Mouse (Mus musculus): ENCODE results near the gene Ryr3. TPM values are rescaled to one million over a fixed set of nuclear protein-coding genes. Genes with fewer than 3 reads are reported as not detected.

The Ryr3 gene
- total RNA-seq, 1 experiment = 5.4 TPM

GRCm38 (mm10) chr2:112966807-112967625, 249.9 kb downstream of the Ryr3 start:
- no peak overlapping the region for H3K27ac ChIP-seq (ENCODE audit: insufficient read depth, low read depth, low read length, poor library complexity, severe bottlenecking)
- H3K4me3 ChIP-seq (ENCODE audit: insufficient read depth in 1 of 2, low read depth in 1 of 2, low read length in 2 of 2, poor library complexity in 1 of 2, severe bottlenecking in 1 of 2) = no peak overlapping the region
- no peaks in the 10 kb centered on the region for H3K36me3 ChIP-seq (ENCODE audit: control insufficient read depth, insufficient read depth, low read length, poor library complexity, severe bottlenecking)
- TF ChIP-seq ZNF384 (IDR thresholded peaks at IDR 0.05; ENCODE audit: low read depth, low read length) (no peak), HCFC1 (IDR thresholded peaks at IDR 0.05; ENCODE audit: borderline replicate concordance, insufficient read depth, low read length) (no peak), CHD2 (IDR thresholded peaks at IDR 0.05; ENCODE audit: low read depth, low read length) (no peak), MAFK (IDR thresholded peaks at IDR 0.05; ENCODE audit: insufficient read depth, low read depth, low read length) (no peak), ZC3H11A (IDR thresholded peaks at IDR 0.05; ENCODE audit: borderline replicate concordance, low read depth, low read length) (no peak)
- no peaks in the 10 kb centered on the region for H3K9me3 ChIP-seq (ENCODE audit: control insufficient read depth, insufficient read depth, low read depth, low read length)
- DNase-seq (ENCODE audit: low read depth, low spot score) = no peak
- no peak overlapping the region for H3K9ac ChIP-seq (ENCODE audit: insufficient read depth, low read depth, low read length, poor library complexity, severe bottlenecking)
- in situ Hi-C loops (cut with MboI; ENCODE audit: low sequenced_read_pairs in 2 of 2, unreplicated experiment in 2 of 2) = no loop called here
- H3K4me1 ChIP-seq (ENCODE audit: control insufficient read depth in 2 of 2, insufficient read depth in 2 of 2, low read length in 2 of 2, poor library complexity in 1 of 2) = no peaks in the 10 kb centered on the region

- no peaks in the 10 kb centered on the region for H3K4me1 ChIP-seq (ENCODE audit: control insufficient read depth in 2 of 2, insufficient read depth in 2 of 2, low read length in 2 of 2, poor library complexity in 1 of 2)
- H3K27ac ChIP-seq (ENCODE audit: insufficient read depth, low read depth, low read length, poor library complexity, severe bottlenecking) = no peak overlapping the region
- TF ChIP-seq HCFC1 (IDR thresholded peaks at IDR 0.05; ENCODE audit: borderline replicate concordance, insufficient read depth, low read length) (no peak), ZC3H11A (IDR thresholded peaks at IDR 0.05; ENCODE audit: borderline replicate concordance, low read depth, low read length) (no peak), ZNF384 (IDR thresholded peaks at IDR 0.05; ENCODE audit: low read depth, low read length) (no peak)
- H3K9me3 ChIP-seq (ENCODE audit: control insufficient read depth, insufficient read depth, low read depth, low read length) = no peaks in the 10 kb centered on the region
- H3K36me3 ChIP-seq (ENCODE audit: control insufficient read depth, insufficient read depth, low read length, poor library complexity, severe bottlenecking) = no peaks in the 10 kb centered on the region
- no peak for DNase-seq (ENCODE audit: low read depth, low spot score)
- in situ Hi-C loops (cut with MboI; ENCODE audit: low sequenced_read_pairs in 2 of 2, unreplicated experiment in 2 of 2) = no loop called here
- no peak overlapping the region for H3K9ac ChIP-seq (ENCODE audit: insufficient read depth, low read depth, low read length, poor library complexity, severe bottlenecking)
- H3K4me3 ChIP-seq (ENCODE audit: insufficient read depth in 1 of 2, low read depth in 1 of 2, low read length in 2 of 2, poor library complexity in 1 of 2, severe bottlenecking in 1 of 2) = no peak overlapping the region
Measured at GRCm38 (mm10) chr2:112948931-112949330, 268.0 kb downstream of the Ryr3 start.

- H3K36me3 ChIP-seq (ENCODE audit: control insufficient read depth, insufficient read depth, low read length, poor library complexity, severe bottlenecking) = no peaks in the 10 kb centered on the region
- in situ Hi-C loops (cut with MboI; ENCODE audit: low sequenced_read_pairs in 2 of 2, unreplicated experiment in 2 of 2) = no loop called here
- no peak overlapping the region for H3K4me3 ChIP-seq (ENCODE audit: insufficient read depth in 1 of 2, low read depth in 1 of 2, low read length in 2 of 2, poor library complexity in 1 of 2, severe bottlenecking in 1 of 2)
- no peak overlapping the region for H3K9ac ChIP-seq (ENCODE audit: insufficient read depth, low read depth, low read length, poor library complexity, severe bottlenecking)
- 0 out of 4 replicates have a peak, but pooled peaks cover 0 to 2% of the 10 kb centered on the region in 2 experiments for H3K4me1 ChIP-seq (ENCODE audit: control insufficient read depth in 2 of 2, insufficient read depth in 2 of 2, low read length in 2 of 2, poor library complexity in 1 of 2)
- H3K27ac ChIP-seq (ENCODE audit: insufficient read depth, low read depth, low read length, poor library complexity, severe bottlenecking) = no peak overlapping the region
- no peaks in the 10 kb centered on the region for H3K9me3 ChIP-seq (ENCODE audit: control insufficient read depth, insufficient read depth, low read depth, low read length)
- peak; percentile 22 for DNase-seq (ENCODE audit: low read depth, low spot score)
- TF ChIP-seq MAFK (IDR thresholded peaks at IDR 0.05; ENCODE audit: insufficient read depth, low read depth, low read length) (no peak), CHD2 (IDR thresholded peaks at IDR 0.05; ENCODE audit: low read depth, low read length) (no peak), HCFC1 (IDR thresholded peaks at IDR 0.05; ENCODE audit: borderline replicate concordance, insufficient read depth, low read length) (no peak), ZNF384 (IDR thresholded peaks at IDR 0.05; ENCODE audit: low read depth, low read length) (no peak), ZC3H11A (IDR thresholded peaks at IDR 0.05; ENCODE audit: borderline replicate concordance, low read depth, low read length) (no peak)
Measured at GRCm38 (mm10) chr2:112931776-112932175, 285.1 kb downstream of the Ryr3 start.

GRCm38 (mm10) chr2:112913796-112914195, 303.1 kb downstream of the Ryr3 start:
- no peaks in the 10 kb centered on the region for H3K4me1 ChIP-seq (ENCODE audit: control insufficient read depth in 2 of 2, insufficient read depth in 2 of 2, low read length in 2 of 2, poor library complexity in 1 of 2)
- H3K9ac ChIP-seq (ENCODE audit: insufficient read depth, low read depth, low read length, poor library complexity, severe bottlenecking) = no peak overlapping the region
- no peak for TF ChIP-seq ZNF384 (IDR thresholded peaks at IDR 0.05; ENCODE audit: low read depth, low read length)
- TF ChIP-seq CHD2 (IDR thresholded peaks at IDR 0.05; ENCODE audit: low read depth, low read length) = no peak
- no peak for TF ChIP-seq MAFK (IDR thresholded peaks at IDR 0.05; ENCODE audit: insufficient read depth, low read depth, low read length)
- no peak for TF ChIP-seq HCFC1 (IDR thresholded peaks at IDR 0.05; ENCODE audit: borderline replicate concordance, insufficient read depth, low read length)
- no peak for TF ChIP-seq ZC3H11A (IDR thresholded peaks at IDR 0.05; ENCODE audit: borderline replicate concordance, low read depth, low read length)
- in situ Hi-C loops (cut with MboI; ENCODE audit: low sequenced_read_pairs in 2 of 2, unreplicated experiment in 2 of 2) = no loop called here
- no peaks in the 10 kb centered on the region for H3K36me3 ChIP-seq (ENCODE audit: control insufficient read depth, insufficient read depth, low read length, poor library complexity, severe bottlenecking)
- no peak overlapping the region for H3K27ac ChIP-seq (ENCODE audit: insufficient read depth, low read depth, low read length, poor library complexity, severe bottlenecking)
- no peak overlapping the region for H3K4me3 ChIP-seq (ENCODE audit: insufficient read depth in 1 of 2, low read depth in 1 of 2, low read length in 2 of 2, poor library complexity in 1 of 2, severe bottlenecking in 1 of 2)
- H3K9me3 ChIP-seq (ENCODE audit: control insufficient read depth, insufficient read depth, low read depth, low read length) = no peaks in the 10 kb centered on the region
- DNase-seq (ENCODE audit: low read depth, low spot score) = no peak
